Mouse (Mus musculus): ENCODE results near the gene Grip1. TPM values are rescaled to one million over a fixed set of nuclear protein-coding genes. Genes with fewer than 3 reads are reported as not detected.

Grip1 gene
- total and polyA plus RNA-seq, 2 experiments: under 0.01 to 0.02 TPM

DNA sequence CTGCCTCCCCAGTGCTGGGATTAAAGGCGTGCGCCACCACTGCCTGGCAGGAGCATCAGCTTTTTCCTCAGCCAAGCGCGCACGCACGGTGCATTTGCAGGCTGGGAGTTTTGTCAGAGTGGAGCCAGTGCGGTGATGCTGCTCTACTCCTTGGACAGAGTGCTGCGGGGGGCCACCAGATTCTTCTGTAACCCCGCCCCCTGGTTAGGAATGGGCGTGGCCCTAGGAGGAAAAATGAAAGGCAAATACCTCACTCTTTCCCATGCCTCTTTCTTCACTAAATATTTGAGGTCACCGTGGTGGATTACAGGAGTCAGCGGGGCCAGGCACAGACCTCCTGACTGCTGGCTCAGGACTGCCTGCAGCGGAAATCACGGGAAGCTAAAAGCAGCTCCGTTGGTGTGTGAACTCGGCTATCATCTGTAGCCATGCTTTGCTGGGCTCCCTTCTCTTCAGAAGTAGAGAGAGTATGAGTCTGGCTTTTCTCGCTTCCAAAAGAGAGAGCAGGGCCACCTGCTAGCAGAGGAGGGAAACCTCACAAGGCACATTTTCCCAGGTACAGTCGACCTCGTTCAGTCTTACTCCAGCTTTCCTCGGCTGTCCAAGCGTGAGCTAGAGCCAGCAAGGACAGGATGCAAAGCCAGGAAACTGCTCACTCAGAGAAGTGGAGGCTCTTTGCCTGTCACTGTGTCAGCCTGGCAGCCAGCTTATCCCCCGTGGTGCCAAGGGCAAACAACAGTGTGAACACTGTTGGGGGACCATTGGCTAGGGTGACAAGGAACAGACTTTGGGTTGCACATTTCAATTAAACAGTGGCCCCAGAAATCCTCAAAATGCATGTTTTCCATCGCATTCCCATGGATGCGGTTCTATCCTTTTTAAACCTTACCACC lies 607.9 kb downstream of the Grip1 start:
- no peaks in the 10 kb centered on the region for H3K4me1 ChIP-seq (ENCODE audit: control insufficient read depth, insufficient read depth, low read length)
- no peak for DNase-seq (ENCODE audit: extremely low read depth, low read depth, low spot score)

DNA sequence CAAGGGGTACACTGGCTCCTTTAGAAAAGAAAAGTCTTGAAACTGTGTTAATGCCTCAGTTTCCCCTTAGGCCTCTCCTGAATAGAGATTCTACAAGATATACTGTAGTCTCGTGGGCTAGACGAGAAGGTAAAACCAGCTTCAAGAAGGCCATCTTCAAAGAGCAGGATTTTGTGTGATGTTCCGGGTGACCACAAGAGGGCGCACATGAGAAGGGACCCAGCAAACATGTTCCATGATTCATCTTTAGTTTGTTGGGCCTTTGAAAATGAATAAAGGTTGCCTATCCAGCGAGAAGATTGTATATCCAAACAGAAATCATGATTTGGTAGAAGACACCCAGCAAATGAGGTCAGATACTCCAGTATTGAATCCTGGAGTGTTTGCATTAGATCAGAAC lies 610.8 kb downstream of the Grip1 start:
- no peaks in the 10 kb centered on the region for H3K36me3 ChIP-seq (ENCODE audit: control insufficient read depth, insufficient read depth, low read length)
- H3K79me2 ChIP-seq (ENCODE audit: control insufficient read depth, insufficient read depth, low read length): no peaks in the 10 kb centered on the region
- TF ChIP-seq CTCF (IDR thresholded peaks at IDR 0.05; ENCODE audit: low read depth, low read length): peak; percentile 70; the same call in 1 of the 2 replicates
- TF ChIP-seq POLR2A (IDR thresholded peaks at IDR 0.05; ENCODE audit: extremely low read depth, insufficient read depth, low read length): no peak
- H3K27ac ChIP-seq (replicated peaks; ENCODE audit: insufficient read depth, low read depth, low read length): no peak overlapping the region
- H3K4me1 ChIP-seq (ENCODE audit: control insufficient read depth, insufficient read depth, low read length): no peaks in the 10 kb centered on the region
- H3K4me3 ChIP-seq (ENCODE audit: insufficient read depth, low read depth, low read length): no peak overlapping the region
- H3K27me3 ChIP-seq (ENCODE audit: control insufficient read depth, insufficient read depth, low read length): no peaks in the 10 kb centered on the region
- H3K9ac ChIP-seq (ENCODE audit: low read depth, low read length): no peak overlapping the region
- peak; percentile 46 for DNase-seq (ENCODE audit: extremely low read depth, low read depth, low spot score)
- 26% methylated on average over 5 of the region's 5 CpGs for WGBS

More for the DNA sequence above, 607.9 kb downstream of the Grip1 start:
- Histone ChIP-seq H3K36me3 (ENCODE audit: control insufficient read depth, insufficient read depth, low read length) (no peaks in the 10 kb centered on the region), H3K27ac (replicated peaks; ENCODE audit: insufficient read depth, low read depth, low read length) (no peak overlapping the region), H3K9ac (ENCODE audit: low read depth, low read length) (no peak overlapping the region), H3K4me3 (ENCODE audit: insufficient read depth, low read depth, low read length) (no peak overlapping the region), H3K79me2 (ENCODE audit: control insufficient read depth, insufficient read depth, low read length) (no peaks in the 10 kb centered on the region), H3K27me3 (ENCODE audit: control insufficient read depth, insufficient read depth, low read length) (no peaks in the 10 kb centered on the region)
- 85% methylated on average over 24 of the region's 24 CpGs for WGBS
- TF ChIP-seq POLR2A (IDR thresholded peaks at IDR 0.05; ENCODE audit: extremely low read depth, insufficient read depth, low read length) (no peak), CTCF (IDR thresholded peaks at IDR 0.05; ENCODE audit: low read depth, low read length) (no peak)

DNA sequence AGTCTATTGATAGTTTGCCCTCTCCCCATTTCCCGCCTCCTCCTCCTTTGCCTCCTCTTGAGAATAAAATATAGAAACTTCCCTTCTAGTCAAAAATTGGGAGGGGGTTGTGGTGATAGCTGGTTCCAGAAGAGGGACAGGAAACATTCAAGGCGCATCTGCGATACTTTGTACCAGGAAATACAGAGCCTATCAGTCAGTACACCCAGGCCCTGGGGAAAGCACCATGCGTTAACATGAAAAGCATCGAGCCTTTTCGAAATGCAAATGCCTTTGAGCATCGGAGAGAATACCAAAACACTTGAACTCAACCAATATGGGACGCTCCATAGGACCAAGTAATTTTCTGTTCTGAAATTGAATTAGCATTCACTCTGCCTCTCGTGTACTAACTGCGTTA lies 612.7 kb downstream of the Grip1 start:
- Histone ChIP-seq H3K4me3 (ENCODE audit: insufficient read depth, low read depth, low read length) (no peak overlapping the region), H3K79me2 (ENCODE audit: control insufficient read depth, insufficient read depth, low read length) (no peaks in the 10 kb centered on the region), H3K27me3 (ENCODE audit: control insufficient read depth, insufficient read depth, low read length) (no peaks in the 10 kb centered on the region), H3K4me1 (ENCODE audit: control insufficient read depth, insufficient read depth, low read length) (no peaks in the 10 kb centered on the region), H3K9ac (ENCODE audit: low read depth, low read length) (no peak overlapping the region), H3K27ac (replicated peaks; ENCODE audit: insufficient read depth, low read depth, low read length) (no peak overlapping the region), H3K36me3 (ENCODE audit: control insufficient read depth, insufficient read depth, low read length) (no peaks in the 10 kb centered on the region)
- no peak for DNase-seq (ENCODE audit: extremely low read depth, low read depth, low spot score)
- TF ChIP-seq POLR2A (IDR thresholded peaks at IDR 0.05; ENCODE audit: extremely low read depth, insufficient read depth, low read length): no peak
- TF ChIP-seq CTCF (IDR thresholded peaks at IDR 0.05; ENCODE audit: low read depth, low read length): no peak
- 96% methylated on average over 10 of the region's 10 CpGs for WGBS

DNA sequence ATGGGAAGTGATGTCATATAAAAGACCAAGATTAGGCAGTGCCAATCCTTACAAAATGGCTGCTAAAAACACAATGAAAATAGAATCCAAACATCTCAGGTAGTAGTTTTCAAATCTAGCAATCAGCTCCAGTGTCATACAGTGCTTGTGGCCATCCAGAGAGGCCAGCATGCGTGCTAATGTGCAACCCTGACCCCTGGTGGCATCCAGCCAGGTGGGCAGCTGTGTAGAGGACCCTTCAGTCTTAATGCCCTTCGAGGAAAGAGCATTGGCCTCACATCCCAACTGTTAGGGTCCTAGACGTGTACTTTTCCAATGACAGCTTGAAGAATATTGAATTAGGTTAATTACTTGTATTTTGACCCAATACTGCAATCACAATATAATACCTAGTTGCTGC lies 624.2 kb downstream of the Grip1 start:
- 80% methylated on average over 3 of the region's 3 CpGs for WGBS
- TF ChIP-seq POLR2A (IDR thresholded peaks at IDR 0.05; ENCODE audit: extremely low read depth, insufficient read depth, low read length) (no peak), CTCF (IDR thresholded peaks at IDR 0.05; ENCODE audit: low read depth, low read length) (no peak)
- H3K4me1 ChIP-seq (ENCODE audit: control insufficient read depth, insufficient read depth, low read length): no peaks in the 10 kb centered on the region

DNA sequence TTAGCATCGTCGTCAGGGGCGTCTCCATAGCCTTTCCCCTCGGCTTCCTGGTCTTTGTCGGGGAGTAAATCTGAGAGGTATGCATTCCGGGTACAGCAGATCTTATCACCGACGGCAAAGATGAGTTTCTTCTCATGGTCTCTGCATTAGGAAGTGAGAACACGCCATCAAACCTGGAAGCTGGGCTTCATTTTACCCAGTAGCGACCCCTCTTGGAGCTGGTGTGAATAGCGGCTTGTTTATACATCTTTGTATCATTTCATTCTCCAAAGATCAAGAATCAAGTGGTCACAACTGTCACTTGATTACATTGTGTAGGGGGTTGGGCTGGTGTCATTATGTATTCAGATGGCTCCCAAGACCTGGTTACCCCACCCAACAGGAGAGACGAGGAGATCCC lies 638.9 kb downstream of the Grip1 start:
- TF ChIP-seq CTCF (IDR thresholded peaks at IDR 0.05; ENCODE audit: low read depth, low read length) (no peak), POLR2A (IDR thresholded peaks at IDR 0.05; ENCODE audit: extremely low read depth, insufficient read depth, low read length) (no peak)
- Histone ChIP-seq H3K79me2 (ENCODE audit: control insufficient read depth, insufficient read depth, low read length) (no peaks in the 10 kb centered on the region), H3K4me1 (ENCODE audit: control insufficient read depth, insufficient read depth, low read length) (no peaks in the 10 kb centered on the region), H3K9ac (ENCODE audit: low read depth, low read length) (no peak overlapping the region), H3K4me3 (ENCODE audit: insufficient read depth, low read depth, low read length) (no peak overlapping the region), H3K27ac (replicated peaks; ENCODE audit: insufficient read depth, low read depth, low read length) (no peak overlapping the region), H3K27me3 (ENCODE audit: control insufficient read depth, insufficient read depth, low read length) (no peaks in the 10 kb centered on the region), H3K36me3 (ENCODE audit: control insufficient read depth, insufficient read depth, low read length) (peaks cover 92% of the 10 kb centered on the region)
- no peak for DNase-seq (ENCODE audit: extremely low read depth, low read depth, low spot score)
- WGBS: 92% methylated on average over 12 of the region's 12 CpGs

More for the DNA sequence above, 624.2 kb downstream of the Grip1 start:
- H3K9ac ChIP-seq (ENCODE audit: low read depth, low read length): no peak overlapping the region
- H3K4me3 ChIP-seq (ENCODE audit: insufficient read depth, low read depth, low read length): no peak overlapping the region
- no peaks in the 10 kb centered on the region for H3K27me3 ChIP-seq (ENCODE audit: control insufficient read depth, insufficient read depth, low read length)
- no peak overlapping the region for H3K27ac ChIP-seq (replicated peaks; ENCODE audit: insufficient read depth, low read depth, low read length)
- DNase-seq (ENCODE audit: extremely low read depth, low read depth, low spot score): no peak
- H3K36me3 ChIP-seq (ENCODE audit: control insufficient read depth, insufficient read depth, low read length): no peaks in the 10 kb centered on the region; the same call in 1 of the 2 replicates
- H3K79me2 ChIP-seq (ENCODE audit: control insufficient read depth, insufficient read depth, low read length): no peaks in the 10 kb centered on the region

DNA sequence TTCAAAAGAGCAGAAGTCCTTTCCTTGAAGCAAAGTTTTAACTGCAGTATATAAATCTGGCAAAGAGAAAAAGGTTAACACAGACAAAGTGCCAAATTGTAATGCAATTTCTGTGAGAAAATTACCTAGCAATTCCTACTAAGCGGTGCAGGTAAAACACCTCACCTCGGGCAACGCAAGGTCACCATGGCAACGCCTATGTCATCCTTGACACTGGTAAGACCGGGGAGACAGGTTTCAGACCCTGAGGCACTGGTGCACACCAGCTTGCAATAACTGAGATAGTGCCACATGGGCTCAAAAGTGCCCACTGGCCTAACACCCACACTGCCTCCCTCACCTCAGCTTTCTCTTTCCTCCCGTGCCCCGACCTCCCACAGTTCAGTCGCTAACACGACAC lies 641.5 kb downstream of the Grip1 start:
- H3K9ac ChIP-seq (ENCODE audit: low read depth, low read length): no peak overlapping the region
- no peak overlapping the region for H3K27ac ChIP-seq (replicated peaks; ENCODE audit: insufficient read depth, low read depth, low read length)
- H3K4me3 ChIP-seq (ENCODE audit: insufficient read depth, low read depth, low read length): no peak overlapping the region
- no peaks in the 10 kb centered on the region for H3K4me1 ChIP-seq (ENCODE audit: control insufficient read depth, insufficient read depth, low read length)
- H3K36me3 ChIP-seq (ENCODE audit: control insufficient read depth, insufficient read depth, low read length): peaks cover 88% of the 10 kb centered on the region
- no peaks in the 10 kb centered on the region for H3K27me3 ChIP-seq (ENCODE audit: control insufficient read depth, insufficient read depth, low read length)
- no peaks in the 10 kb centered on the region for H3K79me2 ChIP-seq (ENCODE audit: control insufficient read depth, insufficient read depth, low read length)
- no peak for DNase-seq (ENCODE audit: extremely low read depth, low read depth, low spot score)
- WGBS: 96% methylated on average over 9 of the region's 9 CpGs
- TF ChIP-seq POLR2A (IDR thresholded peaks at IDR 0.05; ENCODE audit: extremely low read depth, insufficient read depth, low read length): no peak

Data from liver, adult 2 months (tissue).